Mouse (Mus musculus) NIH3T3 (cell line): ENCODE measurements at regions not wholly inside any gene's neighbourhood (a gene's known extent, or its start where the extent isn't known, plus 50 kb on each side); places are given as distances from the start of the nearest gene placed in this dataset.

Experiments
- DNase-seq: peaks from one replicate; pipeline ENCODE4 v3.0.0-alpha.2; 2012; ENCODE audit warnings: low read depth

- no peak for DNase-seq
Observed at GRCm38 (mm10) chr14:64594811-64595522, 490.9 kb downstream of the Prss52 start.

GRCm38 (mm10) chr14:64595523-64595889 lies 491.4 kb downstream of the Prss52 start:
- DNase-seq = no peak

- no peak for DNase-seq
Observed at GRCm38 (mm10) chr14:64595891-64596290, 491.8 kb downstream of the Prss52 start.

- no peak for DNase-seq
Observed at GRCm38 (mm10) chr14:64597218-64597617, 493.1 kb downstream of the Prss52 start.
